Mouse (Mus musculus): ENCODE results near the gene Chrng.

Chrng gene

DNA sequence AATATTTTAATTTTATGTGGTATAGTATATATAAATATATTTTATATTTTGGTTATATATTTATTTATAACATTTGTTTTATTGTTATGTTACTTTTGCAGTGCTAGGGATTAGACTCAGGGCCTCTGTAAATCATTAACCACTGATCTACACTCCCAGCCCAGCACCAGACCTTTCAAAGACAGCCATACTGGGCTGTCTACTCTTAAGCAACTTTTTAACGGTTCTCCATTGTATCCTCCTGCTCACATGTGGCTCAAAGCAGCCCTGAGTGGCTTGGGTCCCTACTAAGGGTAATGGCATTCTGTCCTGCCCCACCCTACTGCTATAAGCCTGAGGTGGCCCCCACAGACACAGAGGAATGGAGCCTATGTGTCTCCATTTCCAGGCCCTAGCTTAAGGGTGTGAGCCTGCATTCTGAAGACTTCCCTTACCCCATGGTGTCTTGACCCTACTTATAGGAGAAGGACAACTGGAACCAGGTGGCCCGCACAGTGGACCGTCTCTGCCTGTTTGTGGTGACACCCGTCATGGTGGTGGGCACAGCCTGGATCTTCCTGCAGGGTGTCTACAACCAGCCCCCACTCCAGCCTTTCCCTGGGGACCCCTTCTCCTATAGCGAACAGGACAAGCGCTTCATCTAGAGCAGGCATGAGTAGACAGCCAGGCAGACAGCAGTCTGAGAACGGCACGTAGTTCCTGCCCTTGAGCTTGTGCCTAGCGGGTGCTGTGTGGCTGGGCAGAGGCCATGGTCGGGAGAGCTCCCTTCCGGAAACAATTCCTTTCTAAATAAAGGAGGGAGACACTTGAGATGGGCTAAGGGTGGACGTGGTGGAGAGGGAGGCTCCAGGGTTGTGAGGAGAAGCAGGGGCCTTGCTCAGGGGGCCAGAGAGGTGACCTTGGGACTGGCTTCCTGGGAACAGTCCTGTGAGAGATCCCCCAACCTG, 6.1 kb upstream of the Chrng start:
- no peak for DNase-seq

DNA sequence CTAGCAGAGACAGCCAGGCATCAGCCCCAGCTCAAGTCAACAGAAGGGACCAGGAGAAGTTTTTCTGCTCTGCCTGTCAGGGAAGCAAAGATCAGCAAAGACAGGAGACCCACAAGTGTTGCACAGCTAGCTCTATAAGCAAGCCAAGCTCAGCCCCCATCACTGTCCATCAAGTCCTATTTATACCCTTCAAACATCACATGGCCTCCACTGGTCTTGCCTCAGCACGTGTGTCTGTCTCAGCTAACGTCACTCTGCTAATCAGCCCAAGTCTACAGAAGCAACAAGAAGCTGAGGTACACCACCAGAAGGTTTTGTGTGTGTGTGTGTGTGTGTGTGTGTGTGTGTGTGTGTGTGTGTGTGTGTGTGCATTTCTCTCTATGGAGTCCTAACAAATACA, 3.6 kb upstream of the Chrng start:
- no peak for DNase-seq

DNA sequence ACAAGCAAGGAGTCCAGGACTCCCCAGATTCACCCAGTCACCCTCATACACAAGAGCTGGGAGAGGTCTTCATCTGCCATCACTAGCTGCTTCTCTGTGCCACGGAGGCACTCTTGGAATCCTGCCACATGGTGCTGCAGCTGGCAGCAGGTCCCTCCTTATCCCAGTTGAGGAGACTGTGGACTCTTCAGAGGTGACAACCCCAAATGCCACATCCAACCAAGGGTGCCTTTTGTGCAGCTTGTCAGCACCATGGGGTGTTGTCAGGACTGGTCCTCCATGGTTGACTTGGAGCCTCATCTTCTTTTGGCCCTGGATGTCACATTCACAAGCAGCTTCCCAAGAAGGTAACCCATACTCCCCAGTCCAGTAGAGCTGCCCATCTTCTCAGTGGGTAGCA, 2.6 kb upstream of the Chrng start:
- no peak for DNase-seq

GRCm38 (mm10) chr1:87203779-87204178, 678 bp upstream of the Chrng start:
- DNase-seq = no peak

GRCm38 (mm10) chr1:87205038-87205437, 581 bp downstream of the Chrng start:
- DNase-seq = no peak

DNA sequence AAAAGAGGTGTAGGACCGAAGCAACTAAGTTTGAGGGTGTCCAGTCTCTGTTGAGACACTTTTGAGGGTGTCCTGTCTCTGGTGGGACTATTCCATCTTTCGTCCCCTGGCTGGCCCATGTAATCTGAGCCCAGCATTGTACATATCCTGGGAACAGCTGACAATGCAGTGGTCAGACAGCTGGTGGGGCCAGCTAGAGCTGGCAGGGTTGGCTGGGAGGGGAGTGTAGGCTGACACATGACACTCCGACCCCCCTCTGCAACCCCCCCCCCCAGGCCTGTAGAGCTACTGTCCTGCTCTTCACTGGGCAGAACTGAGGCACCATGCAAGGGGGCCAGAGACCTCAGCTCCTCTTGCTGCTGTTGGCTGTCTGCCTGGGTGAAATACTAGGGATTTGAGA, 1.0 kb downstream of the Chrng start:
- DNase-seq = no peak

DNA sequence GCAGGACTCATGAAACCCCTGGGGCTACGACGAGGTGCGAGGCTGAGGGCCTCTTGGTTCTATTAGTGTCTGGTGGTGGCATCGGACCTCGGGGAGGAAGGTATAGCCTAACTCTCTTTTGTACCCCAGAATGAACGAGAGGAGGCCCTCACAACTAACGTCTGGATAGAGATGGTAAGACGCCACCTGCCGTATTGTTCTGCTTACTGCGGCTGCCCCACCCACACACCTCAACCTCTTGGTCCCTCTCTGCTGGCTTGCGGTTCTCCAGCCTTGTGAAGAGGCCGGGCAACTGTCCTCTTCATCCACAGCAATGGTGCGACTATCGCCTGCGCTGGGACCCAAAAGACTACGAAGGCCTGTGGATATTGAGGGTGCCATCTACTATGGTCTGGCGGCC, 1.9 kb downstream of the Chrng start:
- no peak for DNase-seq

DNA sequence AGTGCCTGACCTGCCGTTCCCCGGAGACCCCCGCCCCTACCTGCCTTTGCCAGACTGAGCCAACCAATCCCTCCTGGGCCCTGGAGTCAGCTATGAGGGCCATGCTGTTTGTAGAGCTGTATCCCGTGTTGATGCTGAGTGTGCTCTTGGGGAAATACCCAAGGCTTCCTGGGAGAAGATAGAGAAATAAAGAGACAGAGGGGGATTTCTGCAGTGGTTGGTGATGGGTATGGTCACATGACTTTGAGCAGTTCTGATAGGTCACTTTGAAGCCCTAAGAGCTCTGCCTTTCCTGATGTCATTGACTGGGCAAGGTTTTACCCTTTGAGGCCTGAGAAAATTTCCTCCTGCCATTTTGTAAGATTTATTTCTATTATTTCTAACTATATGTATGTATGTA, 7.0 kb downstream of the Chrng start:
- no peak for DNase-seq

- DNase-seq = peak; percentile 97
Observed at GRCm38 (mm10) chr1:87213735-87214704, 9.6 kb downstream of the Chrng start, which contains the start of gene Eif4e2. Gene Eif4e2, plus strand, starts transcription at chr1:87213914.

DNA sequence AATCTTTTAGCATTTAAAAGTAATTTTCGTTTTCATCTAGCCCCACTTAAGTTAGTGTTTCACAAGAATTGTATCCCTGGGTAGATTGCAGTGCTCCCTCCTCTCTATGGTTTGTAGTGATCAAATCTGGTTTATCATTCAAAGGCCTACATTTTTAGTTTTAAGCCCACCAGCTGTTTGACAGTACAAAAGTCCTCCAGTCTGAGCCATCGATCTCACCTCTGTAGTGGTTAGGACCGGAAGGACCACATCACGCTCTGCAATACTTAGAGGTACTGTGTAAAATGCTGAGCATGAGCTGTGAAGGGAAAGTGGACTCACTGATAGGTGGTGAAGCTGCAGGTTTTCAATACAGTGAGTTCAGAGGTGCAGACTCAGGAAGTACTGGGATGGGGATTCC, 10.3 kb downstream of the Chrng start:
- no peak for DNase-seq

GRCm38 (mm10) chr1:87217938-87218337, 13.5 kb downstream of the Chrng start:
- DNase-seq = peak; percentile 18

GRCm38 (mm10) chr1:87225739-87226138, 21.3 kb downstream of the Chrng start:
- DNase-seq = no peak

DNA sequence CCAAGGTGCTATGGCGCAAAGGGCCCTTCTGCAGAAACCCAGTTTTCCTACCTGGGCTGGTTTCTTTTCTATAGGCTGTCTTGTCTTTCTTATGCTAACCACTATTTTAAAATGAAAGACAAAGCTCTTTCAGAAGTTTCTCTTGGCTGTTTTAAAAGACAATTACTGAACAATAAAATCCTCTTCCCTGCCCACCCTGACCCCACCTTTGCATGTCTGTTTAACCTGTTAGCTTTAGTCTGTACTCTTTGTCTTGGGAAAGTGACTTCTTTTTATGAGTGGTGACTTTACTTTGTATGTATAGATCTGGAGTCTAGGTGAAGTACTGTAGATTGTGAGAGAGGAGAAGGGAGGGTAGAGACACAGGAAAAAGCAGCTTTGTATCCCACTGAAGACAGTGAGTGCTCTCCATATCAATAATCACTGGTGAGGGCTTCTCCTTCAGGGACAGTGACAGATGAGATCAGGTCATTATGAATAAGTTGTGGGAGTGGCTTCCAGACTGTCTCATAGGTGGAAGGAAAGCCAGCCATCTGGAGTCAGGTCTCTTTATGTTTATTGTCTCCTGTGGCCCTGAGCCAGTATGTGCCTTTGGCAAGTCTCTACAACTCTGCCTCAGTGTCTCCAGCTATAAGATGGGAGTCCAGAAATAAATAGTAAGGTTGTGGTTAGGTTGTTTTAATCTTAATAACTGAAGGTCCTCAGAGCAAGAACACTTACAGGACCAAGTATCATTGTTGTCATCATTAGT, 22.1 kb downstream of the Chrng start:
- DNase-seq = no peak

DNA sequence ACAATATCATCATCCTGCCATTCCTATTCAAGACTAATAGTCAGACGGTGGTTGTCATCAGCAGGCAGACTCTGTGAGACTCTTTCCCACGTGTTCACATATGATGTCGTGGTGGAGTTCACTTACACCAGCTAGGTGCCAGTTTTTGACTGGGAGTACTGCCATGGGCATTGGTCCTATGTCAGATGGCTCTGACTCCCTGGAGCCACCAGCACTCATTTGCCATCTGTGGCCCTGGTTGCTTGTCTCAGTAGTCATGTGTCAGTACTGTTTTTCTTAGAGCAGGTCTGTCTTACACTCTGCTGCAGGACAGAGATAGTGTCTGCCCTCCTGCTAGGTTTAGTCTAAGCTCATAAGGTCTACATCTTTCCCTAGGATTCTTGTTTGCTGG, 22.7 kb downstream of the Chrng start:
- DNase-seq = no peak

GRCm38 (mm10) chr1:87230606-87231005, 26.1 kb downstream of the Chrng start:
- DNase-seq = no peak

GRCm38 (mm10) chr1:87232197-87232596, 27.7 kb downstream of the Chrng start:
- no peak for DNase-seq

- DNase-seq = no peak
Observed at GRCm38 (mm10) chr1:87239056-87239455, 34.6 kb downstream of the Chrng start.

DNA sequence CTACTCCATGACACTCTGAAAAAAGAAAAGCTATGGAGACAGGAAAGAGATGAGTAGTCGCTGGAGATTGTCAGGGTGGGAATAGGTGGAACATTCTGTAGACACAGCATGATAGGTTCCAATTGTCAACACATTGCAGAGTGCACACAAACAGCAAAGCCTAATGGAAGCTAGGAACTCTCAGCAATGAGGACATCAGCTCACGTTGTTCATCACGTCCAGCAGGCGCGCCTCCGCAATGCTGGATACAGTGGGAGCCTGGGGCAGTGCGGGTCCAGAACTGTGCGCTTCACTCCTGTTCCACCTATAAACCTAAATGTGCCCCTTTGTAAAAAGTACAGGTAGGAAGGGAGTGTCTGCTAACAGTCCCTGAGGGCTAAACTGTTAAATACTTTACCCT, 38.6 kb downstream of the Chrng start:
- no peak for DNase-seq

DNA sequence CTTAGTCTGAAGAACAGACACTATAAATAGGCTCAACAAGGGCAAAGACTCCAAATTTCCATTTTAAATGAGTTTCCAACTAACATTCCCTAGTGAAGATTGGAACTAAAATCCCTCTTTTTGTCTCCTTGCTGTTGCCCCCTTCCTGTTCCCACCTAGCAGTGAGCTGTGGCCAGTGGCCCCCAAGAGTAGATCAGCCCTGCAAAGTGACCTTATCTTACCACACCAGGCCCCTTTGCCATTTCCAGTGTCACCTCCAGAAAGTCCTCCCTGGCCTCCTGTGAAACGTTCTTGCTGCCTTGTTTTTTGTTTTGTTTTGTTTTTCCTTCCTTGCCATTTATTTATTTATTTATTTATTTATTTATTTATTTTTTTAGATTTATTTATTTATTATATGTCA, 41.0 kb downstream of the Chrng start:
- no peak for DNase-seq

DNA sequence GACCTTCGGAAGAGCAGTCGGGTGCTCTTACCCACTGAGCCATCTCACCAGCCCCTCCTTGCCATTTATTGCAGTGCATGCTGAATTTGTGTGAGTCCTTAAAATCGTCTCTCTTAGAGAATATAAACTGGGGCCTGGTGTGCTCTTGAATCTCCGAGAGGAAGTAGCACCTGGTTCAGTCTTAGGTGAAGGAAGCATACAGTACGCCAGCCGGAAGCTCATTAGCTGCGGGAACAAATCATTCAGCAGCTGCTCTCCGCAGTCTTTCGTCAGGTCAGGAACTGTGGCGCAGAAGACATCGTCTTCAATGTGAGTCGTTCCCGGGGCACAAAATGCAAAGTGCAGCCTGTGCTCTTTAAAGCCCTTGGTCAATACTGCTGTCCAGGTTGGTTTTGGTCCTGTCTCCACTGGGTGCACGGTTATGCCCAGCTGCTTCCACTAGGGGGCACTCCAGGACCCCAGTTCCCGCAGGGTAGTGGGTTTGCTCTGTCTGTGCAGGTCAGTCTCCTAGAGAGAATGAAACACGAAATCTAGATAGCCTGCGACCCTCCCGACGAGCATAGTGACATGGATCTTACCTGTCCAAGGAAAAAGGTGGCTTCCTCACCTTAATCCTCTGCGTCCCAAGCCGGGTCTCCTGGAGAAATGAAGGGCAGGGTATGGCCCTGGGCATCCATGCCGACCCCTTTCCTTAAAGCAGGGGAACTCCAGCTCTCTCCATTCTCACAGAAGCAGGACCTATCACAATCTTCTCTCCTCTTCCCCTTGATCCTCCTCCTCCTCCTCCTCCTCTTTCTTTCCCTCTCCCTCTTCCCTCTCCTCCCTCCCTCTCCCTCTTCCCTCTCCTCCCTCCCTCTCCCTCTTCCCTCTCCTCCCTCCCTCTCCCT, 41.7 kb downstream of the Chrng start:
- peak; percentile 85 for DNase-seq

GRCm38 (mm10) chr1:87252040-87252609, 47.7 kb downstream of the Chrng start:
- DNase-seq = no peak
